Mouse (Mus musculus) liver, embryonic 14.5 days (tissue): Measurements from ENCODE around the gene Tmem233.

ENCODE experiments used
- CTCF ChIP-seq: IDR thresholded peaks from 2 replicates; pipeline ENCODE4 v1.5.1; 2016; ENCODE audit warnings: antibody characterized with exemption, low read depth, control low read depth
- EP300 ChIP-seq: IDR thresholded peaks from 2 replicates; pipeline ENCODE4 v1.6.1; 2016; ENCODE audit warnings: antibody characterized with exemption, low read depth

DNA sequence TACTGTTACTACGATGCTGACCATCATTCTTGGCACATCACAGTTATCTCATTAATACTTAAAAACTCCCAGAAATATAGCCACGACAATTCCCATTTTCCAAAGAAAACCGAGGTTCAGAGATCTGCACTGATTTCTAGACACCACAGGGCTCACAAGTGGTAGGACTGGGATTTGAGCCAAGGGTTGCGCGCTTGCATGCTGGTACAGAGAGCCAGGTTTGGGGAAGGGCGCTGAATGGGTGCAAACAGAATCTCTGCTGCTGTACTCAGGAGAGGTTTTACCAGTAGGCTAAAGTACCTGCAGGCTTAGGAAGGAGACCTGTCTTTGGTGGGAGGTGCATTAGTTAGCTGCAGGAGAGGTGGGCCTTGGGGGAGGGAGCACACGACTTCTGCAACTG is 1.4 kb downstream of the Tmem233 start:
- no peak for TF ChIP-seq CTCF
- TF ChIP-seq EP300, result no peak
